Mouse (Mus musculus): ENCODE measurements around the gene Gstp3.

DNA sequence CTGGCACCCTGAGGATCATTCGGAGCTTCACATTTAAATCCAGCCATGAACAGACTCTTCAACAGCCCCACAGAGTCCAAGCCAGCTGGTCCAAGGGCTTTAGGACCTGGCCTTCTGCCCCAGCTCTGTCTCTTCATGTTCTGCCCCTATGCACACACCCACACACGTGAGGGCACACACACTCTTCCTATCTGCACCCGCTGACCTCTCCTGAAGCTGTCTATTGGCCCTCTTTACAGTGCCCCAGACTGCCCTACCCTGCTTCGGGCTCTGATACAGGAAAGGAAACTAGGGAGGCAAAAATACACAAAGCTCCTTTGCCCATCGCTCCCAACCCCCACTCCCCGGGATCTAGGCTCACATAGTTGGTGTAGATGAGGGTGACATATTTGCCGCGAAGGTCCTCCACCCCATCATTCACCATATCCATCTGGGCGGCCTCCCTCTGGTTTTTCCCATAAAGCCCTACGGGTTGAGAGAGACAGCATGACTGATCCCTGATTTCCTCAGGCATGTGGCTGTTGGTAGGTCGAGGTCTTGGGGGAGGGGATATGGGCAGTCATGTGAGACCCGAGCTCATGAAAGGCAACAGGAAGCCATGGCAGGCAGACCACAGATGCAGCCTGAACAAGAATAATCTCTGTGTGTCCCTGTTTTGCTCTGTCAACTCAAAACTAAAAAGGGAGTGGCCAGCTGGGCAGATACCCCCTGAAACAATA is 22.9 kb downstream of the Gstp3 start:
- TF ChIP-seq CTCF (IDR thresholded peaks at IDR 0.05; ENCODE audit: low read depth) (no peak), EP300 (IDR thresholded peaks at IDR 0.05; ENCODE audit: low read depth) (no peak)
